Mouse (Mus musculus) megakaryocyte, embryonic 14.5 days (primary cell): ENCODE data around the gene Il34.

Experiments used
- FLI1 ChIP-seq: IDR thresholded peaks from 2 replicates; pipeline ENCODE4 v1.6.1; 2012; ENCODE audit warnings: low read length, inconsistent platforms, mixed read lengths
- GATA1 ChIP-seq: IDR thresholded peaks from 3 replicates; pipeline ENCODE4 v1.6.1; 2012; ENCODE audit warnings: mixed read lengths, low read length, inconsistent platforms, borderline replicate concordance

GRCm38 (mm10) chr8:110793511-110793910, 12.2 kb downstream of the Il34 start:
- no peak for TF ChIP-seq GATA1
- no peak for TF ChIP-seq FLI1
